Comparison of ENCODE assay signal across 11 mouse cellular contexts in the genomic region with DNA sequence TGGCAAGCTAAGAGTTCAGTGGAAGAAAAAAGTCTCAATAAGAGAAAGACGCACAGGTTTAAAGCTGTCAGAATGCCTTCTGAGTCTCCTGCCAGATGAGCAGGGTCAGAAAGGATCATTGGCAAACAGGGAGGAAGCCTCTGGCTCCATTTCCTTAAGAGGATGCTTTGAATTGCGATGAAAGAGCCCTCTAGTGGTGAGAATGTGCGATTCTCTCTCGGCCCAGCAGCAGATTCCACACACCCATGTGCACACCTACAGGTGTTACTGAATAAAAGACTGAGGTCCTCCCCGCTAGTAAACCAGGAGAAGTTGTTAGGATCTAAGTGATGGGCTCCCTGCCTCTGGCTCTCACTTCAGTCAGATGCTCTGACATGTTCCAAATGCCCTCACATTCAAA. TPM values are rescaled to one million over a fixed set of nuclear protein-coding genes. Genes with fewer than 3 reads are reported as not detected.
DNase-seq lines count a peak whose midpoint lies in the region; ATAC-seq and TF ChIP-seq lines count a peak whose summit lies in the region.
"Had no signal": no experiment of that assay in that cellular context is flagged by ENCODE, and none has a peak within 500 bp of the region (broad histone marks: within the 10 kb centered on the region; RNA-seq: fewer than 3 reads in every experiment).

No protein-coding gene starts in this region.

- no peak overlapping the region for H3K27ac ChIP-seq in liver, adult 2 months (replicated peaks; ENCODE audit: insufficient read depth, low read depth, low read length)
- H3K27ac ChIP-seq in liver, embryonic 12.5 days = no peak overlapping the region
- no peak overlapping the region for H3K27ac ChIP-seq in hindbrain, postnatal 0 days
- H3K27ac ChIP-seq: limb, embryonic 15.5 days; stomach, embryonic 15.5 days had no signal

- no peak for TF ChIP-seq POLR2A in liver, adult 2 months (IDR thresholded peaks at IDR 0.05; ENCODE audit: extremely low read depth, insufficient read depth, low read length)

- no peak overlapping the region for H3K4me2 ChIP-seq in liver, embryonic 12.5 days
- no peak overlapping the region for H3K4me2 ChIP-seq in hindbrain, postnatal 0 days (ENCODE audit: low read depth, low read length)
- H3K4me2 ChIP-seq: limb, embryonic 15.5 days; stomach, embryonic 15.5 days had no signal

- TF ChIP-seq CTCF in liver, adult 2 months (IDR thresholded peaks at IDR 0.05; ENCODE audit: low read depth, low read length) = peak; percentile 58; the same call in 1 of the 2 replicates
- TF ChIP-seq CTCF in hindbrain, postnatal 0 days (IDR thresholded peaks at IDR 0.05; ENCODE audit: low read depth) = peak; percentile 76

- H3K4me1 ChIP-seq in liver, adult 2 months (ENCODE audit: control insufficient read depth, insufficient read depth, low read length) = peaks cover 6% of the 10 kb centered on the region
- 0 out of 2 replicates have a peak, but pooled peaks cover 4% of the 10 kb centered on the region for H3K4me1 ChIP-seq in liver, embryonic 12.5 days
- H3K4me1 ChIP-seq in hindbrain, postnatal 0 days (ENCODE audit: insufficient read depth, low read length) = no peaks in the 10 kb centered on the region; the same call in 1 of the 2 replicates
- H3K4me1 ChIP-seq: stomach, embryonic 15.5 days had no signal

- H3K9me3 ChIP-seq in liver, embryonic 12.5 days (replicated peaks) = no peaks in the 10 kb centered on the region
- no peaks in the 10 kb centered on the region for H3K9me3 ChIP-seq in hindbrain, postnatal 0 days (ENCODE audit: low read length)
- H3K9me3 ChIP-seq: limb, embryonic 15.5 days; stomach, embryonic 15.5 days had no signal

- 23% methylated on average over 5 of the region's 5 CpGs for WGBS in liver, adult 2 months
- 19% methylated on average over 5 of the region's 5 CpGs for WGBS in liver, embryonic 12.5 days (ENCODE audit: insufficient replicate concordance)
- 31% methylated on average over 5 of the region's 5 CpGs for WGBS in hindbrain, postnatal 0 days

- H3K36me3 ChIP-seq in liver, adult 2 months (ENCODE audit: control insufficient read depth, insufficient read depth, low read length) = no peaks in the 10 kb centered on the region
- H3K36me3 ChIP-seq in liver, embryonic 12.5 days = no peaks in the 10 kb centered on the region
- no peaks in the 10 kb centered on the region for H3K36me3 ChIP-seq in hindbrain, postnatal 0 days (ENCODE audit: insufficient read depth, low read length)
- H3K36me3 ChIP-seq: limb, embryonic 15.5 days; stomach, embryonic 15.5 days had no signal

- no peaks in the 10 kb centered on the region for H3K79me2 ChIP-seq in liver, adult 2 months (ENCODE audit: control insufficient read depth, insufficient read depth, low read length)

- peak; percentile 6 for DNase-seq in adrenal gland, adult 2 months
- no peak for DNase-seq in adrenal gland, postnatal 4 days (ENCODE audit: low spot score in 2 of 2)
- DNase-seq in liver, adult 2 months (ENCODE audit: extremely low read depth, low read depth, low spot score) = peak; percentile 75
- peak; percentile 14 to 33 for DNase-seq in adrenal gland, postnatal 36 days
- DNase-seq in hindbrain, postnatal 0 days (ENCODE audit: low spot score) = peak; percentile 75
- peak; percentile 30 for DNase-seq in retina, postnatal 7 days (ENCODE audit: low read depth, low spot score)

- ATAC-seq in liver, embryonic 12.5 days = no peak
- ATAC-seq in hindbrain, postnatal 0 days = no peak
- no peak for ATAC-seq in erythroid progenitor cell, adult 5-6 weeks (replicated peaks; ENCODE audit: low FRiP score, poor library complexity, severe bottlenecking)

- H3K27me3 ChIP-seq in liver, adult 2 months (ENCODE audit: control insufficient read depth, insufficient read depth, low read length) = no peaks in the 10 kb centered on the region
- peaks cover 12% of the 10 kb centered on the region for H3K27me3 ChIP-seq in liver, embryonic 12.5 days (replicated peaks)
- no peaks in the 10 kb centered on the region for H3K27me3 ChIP-seq in hindbrain, postnatal 0 days (ENCODE audit: insufficient read depth, low read length)

- H3K9ac ChIP-seq in liver, adult 2 months (ENCODE audit: low read depth, low read length) = no peak overlapping the region
- no peak overlapping the region for H3K9ac ChIP-seq in liver, embryonic 12.5 days
- H3K9ac ChIP-seq in hindbrain, postnatal 0 days (replicated peaks; ENCODE audit: low read length) = no peak overlapping the region
- H3K9ac ChIP-seq: limb, embryonic 15.5 days; stomach, embryonic 15.5 days had no signal

- no peak overlapping the region for H3K4me3 ChIP-seq in liver, adult 2 months (ENCODE audit: insufficient read depth, low read depth, low read length)
- H3K4me3 ChIP-seq in liver, embryonic 12.5 days = no peak overlapping the region
- no peak overlapping the region for H3K4me3 ChIP-seq in hindbrain, postnatal 0 days (ENCODE audit: low read length)
- H3K4me3 ChIP-seq: limb, embryonic 15.5 days; stomach, embryonic 15.5 days had no signal

RNA-seq across cellular contexts. Expression of gene Cacng3, which starts 2.4 kb away (rescaled TPM):
- total RNA-seq in adrenal gland, adult 2 months (2021) = 1 to 10 TPM; 1.3 to 2.2 TPM
- 0.42 and 0.51 TPM in 2 replicates for polyA plus RNA-seq in adrenal gland, adult 2 months (2012; rRNA removed)
- 1 to 10 TPM; 5.2 to 6.1 TPM for total RNA-seq in adrenal gland, postnatal 4 days (2021)
- not detected in 2 replicates for total RNA-seq in liver, adult 2 months (2014; rRNA removed)
- not detected in 2 replicates for polyA plus RNA-seq in liver, adult 2 months (2012; rRNA removed)
- polyA plus RNA-seq in liver, embryonic 12.5 days (2016; fragmentation: Nextera tagmentation; extraction: Ambion mirVana) = 0.12 TPM in 1 of 2 replicates, not detected in the other
- 1 to 10 TPM in 1 of 2 experiments, under 1 TPM in 1; 0.49 to 1.4 TPM for total RNA-seq in adrenal gland, postnatal 36 days (2021)
- 11.2 and 17.2 TPM in 2 replicates for total RNA-seq in hindbrain, postnatal 0 days (2014; rRNA removed)
- 22.0 and 28.5 TPM in 2 replicates for polyA plus RNA-seq in hindbrain, postnatal 0 days (2015; fragmentation: Nextera tagmentation; extraction: Ambion mirVana)
- total RNA-seq in erythroid progenitor cell, adult 5-6 weeks (2015; ENCODE audit: low replicate concordance) = not detected in 2 replicates
- not detected in 2 replicates for total RNA-seq in erythroid progenitor cell, adult 5-6 weeks (2017; ENCODE audit: low replicate concordance)
- polyA plus RNA-seq: C2C12 had no signal

Comparison
In these comparisons a context has a peak if more than half of its experiments do, and no peak if none do; other contexts are left out.
1. DNase-seq: peak in adrenal gland, adult 2 months (single experiment), liver, adult 2 months (single experiment), adrenal gland, postnatal 36 days (2 of 2), hindbrain, postnatal 0 days (single experiment) and retina, postnatal 7 days (single experiment); none in adrenal gland, postnatal 4 days (0 of 2).